Mouse (Mus musculus): Measurements from ENCODE around the gene Kifc3.

Gene Kifc3

DNA sequence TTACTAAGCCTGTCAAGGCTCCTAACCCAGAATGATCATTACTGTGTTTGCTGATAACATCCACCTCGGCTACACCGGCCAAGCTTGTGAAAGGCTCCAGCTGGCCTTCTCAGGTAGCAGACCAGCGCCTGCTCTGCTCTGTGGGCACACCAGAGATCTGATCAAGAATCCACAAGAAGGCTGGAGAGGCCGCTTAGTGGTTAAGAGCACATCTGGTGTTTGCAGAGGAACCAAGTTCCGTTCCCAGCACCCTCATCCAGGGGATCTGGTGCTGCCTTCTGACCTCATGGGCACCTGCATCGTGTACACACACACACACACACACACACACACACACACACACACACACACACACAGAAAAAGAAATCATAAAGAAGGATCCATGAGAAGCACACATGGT lies 46.5 kb downstream of the Kifc3 start:
- DNase-seq (ENCODE audit: low spot score in 2 of 2) = no peak

DNA sequence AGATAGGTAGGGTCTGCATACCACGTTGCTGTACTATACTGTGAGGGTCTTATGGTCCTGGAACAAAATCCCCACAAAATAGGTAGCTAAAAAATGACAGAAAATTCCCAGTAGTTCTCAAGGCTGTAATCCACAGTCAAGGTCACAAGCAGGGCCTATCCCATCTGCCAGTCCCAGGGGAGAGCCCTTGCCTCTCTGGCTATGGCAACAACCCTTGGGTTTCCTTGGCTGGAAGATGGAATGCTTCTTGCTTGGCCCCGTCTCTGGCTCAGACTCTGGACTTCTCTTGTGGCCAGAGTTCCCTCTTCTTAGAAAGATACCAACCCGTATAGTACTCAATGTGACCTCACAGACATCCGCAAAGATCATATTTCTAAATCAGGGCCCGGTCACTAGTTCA lies 47.3 kb downstream of the Kifc3 start:
- no peak for DNase-seq (ENCODE audit: low spot score in 2 of 2)

DNA sequence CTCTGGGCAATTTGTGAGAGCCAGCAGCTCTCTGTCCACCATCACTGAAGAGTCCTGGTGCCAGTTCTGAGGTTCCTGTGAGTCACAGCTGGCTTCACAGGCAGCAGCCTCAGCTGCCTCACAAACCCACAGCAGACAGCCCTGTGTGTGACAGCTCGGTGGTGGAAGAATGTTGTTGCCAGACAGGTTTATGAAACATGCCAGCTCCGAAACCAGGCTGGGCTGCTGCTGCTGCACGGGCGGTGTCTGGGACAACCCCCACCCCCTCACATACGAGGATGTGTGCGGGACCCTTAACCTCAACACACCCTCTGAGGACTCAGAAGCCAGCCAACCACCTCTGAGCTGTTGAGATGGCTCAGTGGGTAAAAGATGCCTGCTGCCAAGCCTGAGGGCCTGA lies 48.0 kb downstream of the Kifc3 start:
- no peak for DNase-seq (ENCODE audit: low spot score in 2 of 2)

DNA sequence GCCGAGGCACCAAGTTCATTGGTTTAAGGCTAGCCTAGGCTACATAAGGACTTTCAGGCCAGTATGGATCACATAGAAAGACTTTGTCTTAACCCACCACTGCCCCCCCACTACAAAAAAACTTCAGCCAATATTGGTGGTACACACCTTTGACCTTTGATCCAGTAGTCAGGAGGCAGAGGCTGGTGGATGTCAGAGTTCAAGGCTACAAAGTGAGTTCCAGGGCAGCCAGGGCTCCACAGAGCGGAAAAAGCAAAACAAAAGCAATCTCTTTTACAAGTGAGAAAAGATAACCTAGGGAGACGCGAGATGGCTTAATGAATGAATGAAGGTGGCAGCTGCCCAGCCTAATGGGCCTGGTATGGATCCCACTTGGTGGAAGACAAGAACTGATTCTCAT lies 48.6 kb downstream of the Kifc3 start:
- no peak for DNase-seq (ENCODE audit: low spot score in 2 of 2)

DNA sequence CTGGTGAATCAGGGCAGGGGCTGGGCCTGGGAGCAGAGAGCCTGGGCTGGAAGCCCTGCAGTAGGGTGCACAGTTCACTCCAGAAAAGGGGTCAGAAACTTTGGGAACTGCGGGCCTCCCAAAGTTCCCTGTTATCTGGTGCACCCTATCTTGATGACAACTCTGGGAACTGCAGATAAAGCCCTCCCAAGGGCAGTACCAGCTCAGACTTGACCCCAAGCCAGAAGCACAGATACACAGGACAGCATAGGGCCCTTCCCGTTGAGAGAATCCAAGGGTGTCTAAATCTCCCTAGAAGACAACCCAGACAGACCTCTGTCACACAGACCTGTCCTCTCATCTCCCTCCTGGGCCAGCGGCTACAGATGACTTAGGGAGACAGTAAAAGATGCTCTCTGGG lies 52.0 kb downstream of the Kifc3 start:
- no peak for DNase-seq (ENCODE audit: low spot score in 2 of 2)

DNA sequence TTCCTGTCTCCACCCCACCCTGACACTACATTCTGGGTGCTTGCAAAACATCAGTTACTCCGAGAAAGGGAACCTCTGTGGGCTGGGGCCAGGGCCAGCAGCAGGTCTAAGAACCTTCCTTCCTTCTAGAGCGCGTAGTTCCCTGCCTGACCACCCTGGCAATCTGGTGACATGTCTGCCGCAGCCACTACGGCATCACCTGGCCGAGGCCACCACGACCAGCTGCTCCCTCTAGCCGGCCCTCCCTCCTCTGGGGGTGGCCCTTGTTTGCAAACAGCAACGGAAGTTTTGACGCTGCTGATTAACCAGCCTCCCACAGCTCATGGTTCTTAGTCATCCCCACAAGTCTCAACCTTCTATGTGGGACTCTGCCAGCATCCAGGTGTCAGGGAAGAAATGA lies 53.2 kb downstream of the Kifc3 start:
- DNase-seq (ENCODE audit: low spot score in 2 of 2) = no peak

DNA sequence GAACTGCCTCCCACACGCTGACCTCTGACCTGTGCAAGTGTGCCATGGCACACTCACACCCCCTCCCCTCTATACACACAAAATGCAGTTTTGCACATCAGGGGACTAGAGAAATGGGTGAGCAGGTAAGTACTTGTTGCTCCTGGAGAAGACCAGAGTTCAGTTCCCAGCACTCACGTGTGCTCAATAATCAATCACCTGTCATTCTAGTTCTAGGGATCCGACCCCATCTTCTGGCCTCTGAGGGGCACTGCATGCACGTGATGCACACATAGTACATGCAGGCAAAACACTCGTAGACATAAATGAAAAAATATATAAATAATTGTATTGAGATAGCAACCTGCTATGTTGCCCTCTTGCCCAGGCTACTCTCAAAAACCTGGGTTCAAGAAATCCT lies 55.8 kb downstream of the Kifc3 start:
- DNase-seq (ENCODE audit: low spot score in 2 of 2) = no peak

DNA sequence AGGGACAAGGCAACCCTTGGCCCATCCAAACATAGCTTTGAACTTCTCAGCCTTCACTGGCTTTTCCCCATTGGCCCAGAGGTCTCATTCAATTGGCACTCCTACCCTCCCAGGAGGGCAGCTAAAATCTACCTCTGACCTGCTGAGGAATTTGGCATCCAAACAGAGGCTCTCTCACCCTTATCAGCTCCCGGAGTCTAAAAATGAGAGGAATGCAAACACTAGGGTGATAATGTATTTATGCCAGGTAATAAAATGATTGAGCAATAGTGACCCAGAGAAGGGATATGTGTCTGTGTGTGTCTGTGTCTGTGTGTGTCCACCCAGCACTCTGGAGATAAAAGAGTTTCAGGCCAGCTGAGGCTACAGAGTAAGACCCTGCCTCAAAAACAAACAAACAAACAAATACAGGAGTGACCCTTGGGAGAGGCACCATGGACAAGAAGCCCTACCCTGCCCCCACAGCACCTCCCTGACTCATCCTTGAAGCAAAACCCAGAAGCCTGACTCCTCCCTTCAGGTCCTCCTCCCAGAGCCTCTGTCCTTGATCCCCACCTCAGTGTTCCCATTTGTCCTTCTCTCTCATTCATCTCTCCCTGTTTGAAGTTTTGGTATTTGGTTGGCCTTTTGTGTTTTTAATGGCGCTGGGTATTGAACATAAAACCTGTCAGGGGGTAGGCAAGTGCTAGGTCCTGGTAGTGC lies 56.4 kb downstream of the Kifc3 start:
- DNase-seq (ENCODE audit: low spot score in 2 of 2) = no peak

DNA sequence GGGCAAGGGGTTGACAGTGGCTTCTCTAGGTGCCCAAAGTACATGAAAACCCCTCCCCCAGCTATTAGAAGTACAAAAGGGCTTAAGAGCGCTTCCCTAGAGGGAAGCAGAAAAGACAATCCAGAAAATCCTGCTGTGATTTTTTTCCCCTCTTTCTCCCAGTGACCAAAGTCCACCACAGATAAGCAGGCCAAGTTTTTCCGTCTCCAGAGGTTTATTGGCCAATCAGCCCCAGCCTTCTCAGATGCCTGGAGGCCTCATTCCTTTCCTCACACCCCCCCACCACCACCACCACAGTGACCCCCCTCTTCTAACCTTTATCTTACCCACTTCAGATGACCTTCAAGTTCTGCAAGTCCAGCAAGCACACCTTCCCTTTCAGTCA lies 58.0 kb downstream of the Kifc3 start:
- DNase-seq (ENCODE audit: low spot score in 2 of 2) = no peak

DNA sequence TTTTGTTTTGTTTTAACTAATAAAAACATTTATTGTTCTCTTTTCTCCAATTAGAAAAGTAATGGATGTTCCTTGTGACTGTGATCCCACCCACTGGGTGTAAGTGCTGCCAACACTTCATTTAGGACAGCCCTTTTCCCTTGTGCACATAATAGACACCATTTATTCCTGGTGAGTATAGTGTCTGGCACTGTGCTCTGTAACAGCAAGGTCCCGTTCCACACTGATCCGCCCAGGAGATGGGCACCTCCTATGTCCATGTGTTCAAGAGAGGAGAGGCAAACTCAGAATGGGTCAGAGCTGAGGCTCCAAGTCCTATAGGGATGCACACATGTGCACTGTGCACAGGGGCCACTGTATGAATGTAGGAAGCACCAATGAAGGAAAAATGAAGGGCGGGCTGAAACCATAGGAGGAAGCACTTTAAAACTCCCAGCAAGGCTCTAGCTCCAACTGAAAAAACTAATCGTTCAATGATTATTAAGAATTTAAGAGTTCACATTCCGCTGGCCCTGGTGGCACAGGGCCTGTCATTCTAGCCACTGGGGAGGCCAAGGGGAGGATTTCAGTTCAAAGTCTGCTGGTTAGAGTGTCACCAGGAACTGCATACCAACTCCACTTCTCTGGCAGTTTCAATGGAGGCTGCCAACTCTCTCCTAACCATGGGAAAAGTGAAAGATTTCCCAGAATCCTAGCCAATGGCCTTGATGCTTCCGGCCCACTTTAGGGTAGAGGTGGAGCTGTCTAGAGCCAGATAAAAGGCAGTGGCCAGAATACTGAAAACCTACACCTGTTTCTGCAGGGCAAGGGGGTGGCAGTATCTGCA lies 58.6 kb downstream of the Kifc3 start:
- DNase-seq (ENCODE audit: low spot score in 2 of 2) = no peak

DNA sequence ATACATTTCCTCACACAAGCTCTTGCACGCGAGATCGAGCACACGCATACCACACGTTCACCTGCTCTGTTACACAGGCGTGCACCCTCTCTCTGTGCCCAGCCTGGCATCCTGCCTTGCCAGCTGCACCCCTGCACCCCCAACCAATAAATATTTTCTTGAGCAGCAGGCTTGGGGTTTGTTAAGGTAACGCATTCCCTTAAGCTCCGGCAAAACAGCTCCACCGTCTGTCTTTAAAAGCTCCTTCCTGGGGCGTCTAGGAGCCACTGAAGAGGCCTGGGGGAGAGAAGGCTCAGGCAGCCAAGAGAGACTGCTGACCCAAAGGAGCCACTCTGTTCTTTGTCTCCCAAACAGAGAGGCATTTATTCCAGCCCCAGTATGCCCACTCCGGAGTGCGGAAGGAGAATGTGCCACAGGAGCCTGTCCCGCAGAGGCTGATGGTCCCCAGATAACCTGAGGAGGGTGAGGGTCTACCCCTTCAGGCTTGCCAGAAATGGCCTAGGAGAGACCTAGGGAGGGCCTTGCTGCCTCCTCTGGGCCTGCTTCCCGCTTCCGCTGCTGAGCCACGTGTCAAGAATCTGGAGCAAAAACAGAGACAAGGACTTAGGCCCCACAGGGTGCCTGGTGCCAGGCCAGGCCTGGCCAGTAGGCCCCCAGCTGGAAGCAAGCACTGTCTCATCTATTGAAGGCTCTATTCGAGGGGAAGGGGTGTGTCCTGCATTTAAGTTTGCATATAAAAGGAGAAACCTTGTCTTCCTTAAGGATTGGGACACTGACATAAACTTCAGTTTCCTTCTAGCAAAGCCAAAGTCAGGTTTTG lies 59.4 kb downstream of the Kifc3 start:
- peak in 1 of 2 experiments; percentile 52 for DNase-seq (ENCODE audit: low spot score in 2 of 2)

DNA sequence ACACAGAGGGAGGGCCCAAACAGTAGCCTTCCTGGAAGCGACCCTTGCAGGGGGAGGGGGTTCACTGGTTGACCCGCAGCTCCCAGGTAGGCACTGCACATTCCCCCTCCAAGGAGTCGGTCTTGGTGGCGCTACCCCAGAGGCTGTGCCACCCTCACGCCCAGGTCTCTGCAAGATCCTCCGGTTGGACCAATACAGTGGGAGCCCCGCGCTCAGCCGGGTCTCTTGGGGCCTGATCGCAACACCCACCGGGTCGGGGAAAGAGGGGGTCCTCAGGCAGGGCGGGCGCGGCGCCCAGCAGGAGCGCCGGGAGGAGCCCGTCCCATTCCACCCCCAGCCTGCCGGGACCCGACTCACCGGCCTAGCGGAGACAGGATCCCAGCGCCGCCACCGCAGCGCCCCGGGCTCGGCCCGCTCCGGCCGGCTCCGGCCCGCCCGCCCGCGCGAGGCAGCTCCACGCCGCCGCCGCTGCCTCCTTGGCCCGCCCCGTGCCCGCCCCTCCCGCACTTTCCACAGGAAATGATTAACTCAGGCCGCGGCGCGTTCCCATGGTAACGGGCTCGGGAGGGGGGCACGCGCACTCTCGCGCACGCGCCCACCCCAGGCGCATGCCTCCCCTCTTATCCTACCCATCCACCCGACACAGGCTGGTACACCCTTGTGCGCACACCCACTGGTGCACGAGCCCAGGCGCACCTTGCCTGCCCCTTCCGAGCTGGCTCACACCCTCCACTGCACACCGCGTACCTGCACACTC lies 60.4 kb downstream of the Kifc3 start:
- peak; percentile 78 to 89 for DNase-seq (ENCODE audit: low spot score in 2 of 2)

DNA sequence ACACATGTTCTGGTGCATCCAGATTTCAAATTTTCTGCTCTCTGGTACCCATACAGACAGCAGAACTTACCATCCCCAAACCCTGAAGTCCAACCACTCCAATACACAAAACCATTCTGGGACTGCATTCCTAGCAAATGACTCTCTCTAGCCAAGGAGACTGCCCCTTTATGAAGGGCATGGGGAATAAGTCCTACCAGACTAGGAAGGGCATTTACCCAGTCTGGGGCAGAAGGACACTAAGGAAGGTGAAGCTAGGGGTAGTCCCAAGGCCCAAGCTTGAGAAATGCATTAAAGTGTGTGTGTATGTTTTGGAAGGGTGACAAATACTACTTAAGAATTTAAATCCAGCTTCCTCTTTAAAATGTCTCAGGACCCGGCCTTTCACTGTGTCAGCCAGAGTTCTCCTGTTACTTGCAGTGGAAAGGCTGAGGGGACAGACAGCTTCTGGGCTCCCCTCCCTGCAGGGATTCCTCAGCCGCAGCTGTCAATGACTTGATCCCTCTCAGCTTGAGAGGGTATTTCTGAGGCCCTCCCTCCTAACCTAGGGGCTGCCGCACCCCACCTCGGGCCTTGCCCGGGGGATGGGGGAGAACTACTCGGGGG lies 61.0 kb downstream of the Kifc3 start:
- no peak for DNase-seq (ENCODE audit: low spot score in 2 of 2)

DNA sequence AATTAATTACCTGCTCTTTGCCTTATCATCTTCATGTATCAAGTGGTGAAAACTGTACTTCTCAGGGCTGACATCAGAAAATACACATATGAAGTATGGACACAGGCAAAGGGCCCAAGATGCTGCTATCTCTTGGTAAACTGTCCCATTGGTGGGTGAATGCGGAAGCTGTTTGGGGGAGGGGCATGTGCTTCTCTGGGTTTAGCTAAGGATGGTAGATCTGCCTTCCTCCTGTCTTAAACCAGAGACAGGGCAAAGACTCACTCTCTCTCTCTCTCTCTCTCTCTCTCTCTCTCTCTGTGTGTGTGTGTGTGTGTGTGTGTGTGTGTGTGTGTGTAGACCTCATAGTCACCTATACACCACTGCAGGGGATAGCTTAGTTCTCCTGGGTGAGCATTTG lies 61.6 kb downstream of the Kifc3 start:
- DNase-seq (ENCODE audit: low spot score in 2 of 2) = no peak

DNA sequence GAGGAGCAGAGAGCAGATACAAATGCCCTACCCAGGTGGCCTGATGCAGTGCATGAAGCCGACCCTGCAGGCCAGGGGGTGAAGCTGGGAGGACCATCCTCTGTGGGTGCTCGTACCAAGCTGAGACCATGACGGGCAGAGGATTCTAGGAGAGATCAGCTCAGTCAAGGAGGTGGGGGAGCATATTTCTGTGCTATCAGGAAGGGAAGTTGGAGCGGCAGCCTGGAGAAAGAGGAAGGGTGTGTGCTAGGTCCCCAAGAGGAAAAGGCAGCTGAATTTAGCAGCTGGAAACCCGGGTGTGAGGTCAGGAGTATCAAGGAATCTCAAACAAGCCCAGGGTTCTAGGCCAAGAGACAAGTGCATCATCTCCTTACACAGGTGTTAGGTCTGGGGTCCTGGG lies 62.1 kb downstream of the Kifc3 start:
- DNase-seq (ENCODE audit: low spot score in 2 of 2) = no peak

DNA sequence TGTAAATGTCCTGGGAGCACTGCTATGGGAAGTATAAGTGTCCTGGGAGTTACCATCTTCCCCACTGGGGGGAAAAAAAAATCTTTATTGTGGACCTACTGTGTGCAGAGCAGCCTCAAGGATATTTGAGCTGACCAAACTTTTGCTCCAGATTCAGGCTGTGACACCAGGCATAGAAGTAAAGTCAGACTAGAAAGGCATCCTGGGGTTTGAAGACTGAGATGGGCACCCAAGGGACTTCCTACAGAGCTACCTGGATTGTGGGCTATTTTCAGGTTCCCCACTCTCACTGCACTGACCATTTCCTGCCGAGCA lies 63.6 kb downstream of the Kifc3 start:
- DNase-seq (ENCODE audit: low spot score in 2 of 2) = no peak

DNA sequence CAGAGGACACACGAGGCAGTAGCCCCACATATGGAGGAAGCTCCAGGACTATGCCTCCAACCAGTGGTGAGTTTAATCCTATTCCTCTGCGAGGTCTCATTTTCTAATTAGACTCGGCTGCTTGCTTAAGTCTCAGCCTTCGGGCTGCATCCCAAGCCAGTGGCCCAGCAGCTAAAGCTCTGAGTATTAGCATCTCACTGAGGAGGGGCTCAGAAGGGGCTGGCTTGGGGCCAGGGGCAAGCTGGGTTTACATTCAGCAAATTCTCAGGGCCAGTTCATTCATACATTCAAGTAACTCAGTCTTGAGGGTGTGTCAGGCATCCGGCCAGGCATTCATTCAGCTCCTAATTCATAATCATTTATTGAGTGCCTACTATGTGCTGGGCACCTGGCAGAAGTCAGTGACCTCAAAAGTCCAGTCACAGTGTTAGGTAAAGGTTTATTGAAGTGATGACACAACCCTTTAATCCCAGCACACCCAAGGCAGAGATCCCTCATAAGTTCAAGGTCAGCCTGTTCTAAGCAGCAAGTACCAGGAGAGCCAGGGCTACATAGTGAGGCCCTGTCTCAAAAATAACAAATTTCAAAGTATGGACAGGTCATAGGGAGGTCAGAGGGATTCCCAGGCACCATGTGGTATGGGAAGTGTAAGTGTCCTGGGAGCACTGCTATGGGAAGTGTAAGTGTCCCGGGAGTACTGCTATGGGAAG lies 64.1 kb downstream of the Kifc3 start:
- DNase-seq (ENCODE audit: low spot score in 2 of 2) = no peak

DNA sequence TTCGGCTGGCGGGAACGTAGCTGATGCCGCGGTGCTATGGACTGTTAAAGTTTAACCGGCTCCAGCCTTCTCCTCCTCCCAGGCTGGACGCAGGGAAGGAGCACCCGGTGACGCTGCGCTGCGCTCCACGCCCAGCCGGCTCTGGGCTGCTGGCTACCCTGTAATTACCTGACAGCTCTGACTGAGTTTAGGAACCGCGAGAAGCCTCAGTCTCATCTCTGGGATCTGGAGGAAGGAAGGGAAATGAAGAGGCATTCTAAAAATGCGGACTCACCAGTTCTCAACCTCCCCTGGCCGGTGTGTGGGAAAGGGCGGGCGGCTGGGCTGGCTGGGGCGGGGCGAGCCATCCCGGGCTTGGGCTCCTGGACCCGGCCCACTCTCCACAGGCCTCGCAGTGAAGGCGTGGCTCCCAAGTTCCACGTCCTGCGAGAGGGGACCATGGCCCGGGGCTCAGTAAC lies 64.9 kb downstream of the Kifc3 start:
- no peak for DNase-seq (ENCODE audit: low spot score in 2 of 2)

DNA sequence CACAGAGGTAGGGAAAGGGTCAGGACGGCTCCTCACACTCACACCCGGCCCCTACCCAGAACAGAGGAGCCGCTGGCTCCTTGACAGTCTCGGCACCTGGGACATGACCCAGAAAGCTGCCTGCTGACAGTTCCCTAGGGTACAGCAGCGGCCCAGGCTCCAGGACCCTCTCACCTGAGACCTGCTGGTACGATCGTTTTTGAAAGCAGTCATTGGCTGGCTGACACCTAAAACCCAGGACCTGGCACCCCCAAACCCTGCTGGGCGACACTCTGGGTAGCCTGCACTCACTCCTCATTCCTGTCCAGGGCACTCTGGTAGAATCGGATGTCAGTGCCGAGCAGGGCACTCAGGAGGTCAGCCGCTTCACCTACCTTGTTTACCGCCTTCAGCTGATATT lies 65.4 kb downstream of the Kifc3 start:
- DNase-seq (ENCODE audit: low spot score in 2 of 2) = no peak

DNA sequence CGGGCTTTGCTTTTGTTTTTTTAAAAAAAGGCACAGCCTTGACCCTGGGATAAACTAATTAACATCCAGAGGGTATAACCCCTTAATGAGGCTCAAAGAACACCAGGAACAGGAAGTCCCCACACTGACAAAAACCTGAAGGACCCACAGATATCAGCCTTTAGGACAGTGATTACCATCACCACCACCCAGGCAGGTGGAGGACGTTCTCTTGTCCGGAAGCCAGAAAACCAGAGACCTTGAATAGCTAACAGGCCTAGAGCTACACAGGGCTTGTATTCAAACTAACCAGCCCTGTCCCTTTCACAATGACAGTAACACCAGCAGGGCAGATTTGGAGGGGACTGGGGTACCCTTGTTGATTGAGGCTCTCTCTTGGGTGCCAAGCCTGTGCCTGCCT lies 66.4 kb downstream of the Kifc3 start:
- no peak for DNase-seq (ENCODE audit: low spot score in 2 of 2)

DNA sequence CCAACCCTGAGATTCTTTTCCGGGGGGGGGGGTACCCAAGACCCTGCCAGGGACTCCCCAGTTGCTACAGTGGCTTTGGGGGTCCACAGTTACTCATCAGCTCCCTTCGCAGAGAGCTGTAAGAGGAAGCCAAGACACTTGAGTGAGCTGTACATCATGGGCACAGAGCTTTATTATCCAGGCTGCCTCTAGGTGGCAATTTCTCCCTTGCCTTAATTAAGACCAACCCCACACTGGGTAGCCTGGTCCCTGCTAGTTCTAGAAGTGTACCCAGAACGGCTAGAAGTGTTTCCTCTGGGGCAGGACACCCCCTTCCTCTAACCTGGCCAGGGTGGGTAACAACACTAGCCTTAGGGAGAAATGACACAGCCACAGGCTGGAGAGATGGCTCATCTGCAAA lies 67.4 kb downstream of the Kifc3 start:
- DNase-seq (ENCODE audit: low spot score in 2 of 2) = no peak

Data from left cerebral cortex, adult 9 months (tissue).